Mouse (Mus musculus): ENCODE measurements around the gene Gm10985. TPM values are rescaled to one million over a fixed set of nuclear protein-coding genes. Genes with fewer than 3 reads are reported as not detected.

Gm10985 gene
- polyA plus RNA-seq, 1 experiment from 2014 or later: not detected

Other genes starting within 250 kb of the Gm10985 start
- 9.3 and 10.6 TPM in 2 replicates for gene Frem2, start 187.7 kb upstream of the Gm10985 start, polyA plus RNA-seq (2014; fragmentation: Nextera tagmentation; extraction: Ambion mirVana)
- 108 and 116 TPM in 2 replicates for gene Ufm1, start 18.7 kb downstream of the Gm10985 start, polyA plus RNA-seq (2014; fragmentation: Nextera tagmentation; extraction: Ambion mirVana)